Mouse (Mus musculus) thymus, adult 18-20 months (tissue): ENCODE results near the gene Hhipl1.

ENCODE experiments used
- DNase-seq, 2 experiments: peaks; one replicate each; pipeline ENCODE4 v3.0.0; 2022; ENCODE audit warnings: mixed read lengths in 2 of 2

The Hhipl1 gene

DNA sequence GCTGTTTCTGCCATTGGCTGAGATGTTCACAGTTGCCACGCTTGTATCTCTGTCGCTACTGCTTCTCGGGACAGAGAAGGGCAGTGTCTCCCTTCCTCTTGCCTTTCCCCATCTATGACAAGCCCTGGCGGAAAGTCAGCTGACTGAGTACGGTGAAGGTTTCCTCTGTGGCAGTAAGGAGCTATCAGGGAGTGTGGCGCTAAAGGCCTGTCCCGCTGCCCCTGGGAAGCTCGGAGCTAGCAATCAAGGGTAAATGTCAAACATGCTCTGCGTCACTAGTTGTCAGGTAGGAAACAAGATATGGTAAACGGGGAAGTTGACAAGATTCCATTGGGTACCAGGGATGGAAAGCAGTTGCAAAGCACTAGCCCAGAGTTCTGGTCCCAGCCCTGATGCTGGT, 9.7 kb downstream of the Hhipl1 start:
- DNase-seq: no peak

- DNase-seq: no peak
Observed at GRCm38 (mm10) chr12:108316655-108317054, 10.6 kb downstream of the Hhipl1 start.

- DNase-seq: no peak
Observed at GRCm38 (mm10) chr12:108317201-108317738, 11.2 kb downstream of the Hhipl1 start.

DNA sequence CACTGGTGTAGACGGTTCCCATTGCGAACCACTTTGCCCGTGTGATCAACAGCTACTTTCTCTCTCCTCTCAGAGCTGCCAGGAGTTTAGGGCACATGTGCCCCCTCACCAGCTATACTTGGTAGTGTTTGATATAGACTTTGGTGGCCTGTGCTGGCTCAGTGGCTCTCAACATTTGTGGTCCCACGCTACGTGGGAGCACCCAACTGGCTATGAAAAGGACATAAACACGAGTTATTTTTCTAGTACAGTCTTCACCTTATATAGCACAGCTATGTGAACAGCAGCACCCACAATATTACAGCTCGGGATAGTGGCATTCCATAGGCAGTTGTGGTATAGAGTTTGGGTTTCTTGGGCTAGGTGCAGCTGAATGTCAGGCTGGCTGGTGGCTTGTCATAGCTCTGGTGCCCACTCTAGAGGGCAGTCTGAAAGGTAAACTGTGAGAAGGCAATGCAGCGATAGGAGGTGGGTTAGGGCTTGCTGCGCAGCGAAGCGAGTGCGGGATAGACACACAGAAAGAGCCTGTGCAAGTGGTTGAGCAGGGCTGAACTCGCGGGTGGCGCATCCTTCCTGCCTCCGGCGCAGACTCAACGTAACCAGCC, 11.9 kb downstream of the Hhipl1 start:
- no peak for DNase-seq

DNA sequence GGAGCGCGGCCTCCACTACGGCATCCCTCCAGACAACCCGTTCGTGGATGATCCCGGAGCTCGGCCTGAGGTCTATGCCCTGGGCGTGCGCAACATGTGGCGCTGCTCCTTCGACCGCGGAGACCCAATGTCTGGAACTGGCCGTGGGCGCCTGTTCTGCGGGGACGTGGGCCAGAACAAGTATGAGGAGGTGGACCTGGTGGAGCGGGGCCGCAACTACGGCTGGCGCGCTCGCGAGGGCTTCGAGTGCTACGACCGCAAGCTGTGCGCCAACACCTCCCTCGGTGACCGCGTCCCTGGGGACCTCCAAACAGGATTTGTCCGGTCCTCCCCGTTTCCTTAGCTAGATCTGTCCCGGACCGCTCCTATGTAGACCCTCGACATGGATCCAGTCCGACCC, 12.4 kb downstream of the Hhipl1 start:
- no peak for DNase-seq

- DNase-seq: no peak
Observed at GRCm38 (mm10) chr12:108320096-108320495, 14.0 kb downstream of the Hhipl1 start.

DNA sequence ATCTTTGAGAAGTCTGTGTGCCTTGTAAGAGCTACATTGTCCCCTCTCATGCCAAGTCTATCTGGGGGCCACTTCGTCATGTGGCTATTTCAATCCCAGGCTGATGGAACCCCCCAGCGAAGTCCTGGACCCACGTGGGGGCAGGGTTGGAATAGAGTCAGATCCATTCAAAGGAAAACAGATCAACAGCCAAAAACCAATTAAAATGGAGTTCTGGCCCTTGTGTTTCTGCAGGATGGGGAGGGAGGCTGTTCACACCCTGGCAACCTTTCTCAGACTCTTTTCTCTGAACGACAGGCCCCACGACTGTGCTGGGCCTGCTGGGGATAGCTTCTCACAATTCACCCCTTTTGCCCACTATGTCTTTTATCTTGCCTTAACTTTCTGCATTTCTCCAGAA, 20.3 kb downstream of the Hhipl1 start:
- no peak for DNase-seq

DNA sequence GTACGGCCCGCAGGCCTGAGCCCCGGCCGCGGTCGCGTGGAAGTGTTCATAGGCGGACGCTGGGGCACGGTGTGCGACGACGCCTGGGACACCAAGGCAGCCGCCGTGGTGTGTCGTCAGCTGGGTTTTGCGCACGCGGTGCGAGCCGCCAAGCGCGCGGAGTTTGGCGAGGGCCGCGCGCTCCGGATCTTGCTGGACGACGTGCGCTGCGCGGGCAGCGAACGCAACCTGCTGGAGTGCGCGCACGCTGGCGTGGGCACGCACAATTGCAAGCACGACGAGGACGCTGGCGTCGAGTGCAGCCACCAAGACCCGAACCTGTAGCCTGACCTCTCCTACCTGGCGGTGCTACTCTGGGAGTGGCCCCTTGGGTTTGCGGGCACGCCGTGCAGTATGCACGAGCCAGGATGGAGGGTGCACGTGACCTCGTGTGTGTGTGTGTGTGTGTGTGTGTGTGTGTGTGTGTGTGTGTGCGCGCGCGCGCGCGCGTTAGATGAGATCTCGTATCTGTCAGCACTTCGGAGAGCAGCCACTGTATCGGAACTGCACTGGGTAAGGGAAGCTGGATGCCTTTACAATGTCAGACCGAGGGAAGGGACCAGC, 21.9 kb downstream of the Hhipl1 start:
- no peak for DNase-seq

GRCm38 (mm10) chr12:108333056-108333455, 27.0 kb downstream of the Hhipl1 start:
- DNase-seq: peak; percentile 51 to 60

- DNase-seq: peak in 1 of 2 experiments; percentile 16
Observed at GRCm38 (mm10) chr12:108333481-108333882, 27.4 kb downstream of the Hhipl1 start.

GRCm38 (mm10) chr12:108333895-108334445, 27.9 kb downstream of the Hhipl1 start, which contains the start of gene Cyp46a1:
TSS of gene Cyp46a1 (plus strand) at chr12:108334381.
- peak; percentile 87 to 90 for DNase-seq

DNA sequence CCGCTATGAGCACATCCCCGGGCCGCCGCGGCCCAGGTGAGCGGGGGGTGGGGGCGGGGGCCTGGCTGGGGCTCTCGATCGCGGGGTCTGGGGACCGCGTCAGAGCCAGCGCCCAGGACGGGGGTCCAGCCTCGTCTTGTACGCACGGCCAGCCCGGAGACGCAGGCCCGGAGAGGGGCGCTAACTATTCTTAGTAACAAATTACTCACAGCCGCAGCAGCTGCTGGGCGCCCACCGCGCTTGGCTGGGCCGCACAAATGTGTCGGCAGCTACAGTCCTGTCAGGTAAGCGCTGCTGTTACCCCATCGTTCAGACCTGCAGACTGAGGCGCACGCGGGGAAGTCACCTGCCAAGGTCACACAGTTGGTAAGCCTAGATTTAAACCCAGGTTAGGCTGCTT, 28.5 kb downstream of the Hhipl1 start:
- DNase-seq: peak in 1 of 2 experiments; percentile 6

GRCm38 (mm10) chr12:108338572-108339190, 32.6 kb downstream of the Hhipl1 start:
- no peak for DNase-seq

- no peak for DNase-seq
Observed at GRCm38 (mm10) chr12:108348151-108348550, 42.1 kb downstream of the Hhipl1 start.

DNA sequence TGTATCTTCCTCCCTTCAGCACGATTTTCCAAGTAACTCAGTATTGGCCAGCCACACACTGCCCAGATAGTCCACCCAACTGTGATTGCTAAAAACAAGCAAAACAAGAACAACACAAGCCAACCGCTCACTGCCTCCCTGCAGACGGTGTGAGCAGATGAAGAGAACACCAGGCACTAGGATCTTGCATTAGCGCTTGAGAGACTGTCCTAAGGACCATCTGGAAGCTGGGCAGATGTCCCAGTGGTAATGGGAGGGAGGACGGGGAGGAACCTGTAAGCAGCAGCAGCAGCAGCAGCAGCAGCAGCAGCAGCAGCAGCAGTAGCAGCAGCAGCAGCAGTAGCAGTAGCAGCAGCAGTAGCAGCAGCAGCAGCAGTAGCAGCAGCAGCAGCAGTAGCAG, 43.0 kb downstream of the Hhipl1 start:
- DNase-seq: no peak

GRCm38 (mm10) chr12:108350931-108351330, 44.9 kb downstream of the Hhipl1 start:
- DNase-seq: no peak

DNA sequence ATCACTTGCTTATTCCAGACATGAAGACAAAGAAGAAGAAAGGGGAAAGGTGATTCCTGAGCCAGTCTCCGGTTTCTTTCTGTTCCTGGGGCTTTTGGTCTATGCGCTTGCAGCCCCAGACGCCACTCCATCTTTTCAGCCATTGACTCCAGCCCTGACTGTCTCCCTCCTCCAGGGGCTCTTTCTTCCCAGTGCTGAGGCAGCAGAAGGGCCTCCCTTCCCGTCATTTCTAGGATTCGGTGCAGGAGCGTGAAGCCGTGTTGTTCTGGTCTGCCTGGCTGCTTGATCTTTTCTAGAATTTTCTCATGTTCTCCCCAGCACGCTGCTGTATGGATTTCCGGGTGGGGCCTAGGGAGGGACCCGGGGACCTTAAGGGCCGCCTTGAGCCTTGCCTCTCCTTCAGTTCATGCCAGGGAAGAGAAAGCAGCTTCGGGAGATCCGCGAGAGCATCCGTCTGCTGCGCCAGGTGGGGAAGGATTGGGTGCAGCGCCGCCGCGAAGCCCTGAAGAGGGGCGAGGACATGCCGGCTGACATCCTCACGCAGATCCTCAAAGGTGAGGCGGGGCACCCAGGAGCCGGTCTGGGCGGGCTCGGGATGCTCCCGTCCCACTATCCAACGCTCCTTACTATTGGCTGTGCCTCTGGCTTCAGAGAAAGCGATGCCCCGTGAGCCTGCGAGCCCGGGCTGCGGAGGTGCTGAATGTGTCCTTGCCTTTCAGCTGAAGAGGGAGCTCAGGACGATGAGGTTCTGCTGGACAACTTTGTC, 46.5 kb downstream of the Hhipl1 start:
- no peak for DNase-seq

GRCm38 (mm10) chr12:108354284-108354683, 48.2 kb downstream of the Hhipl1 start:
- no peak for DNase-seq

- no peak for DNase-seq
Observed at GRCm38 (mm10) chr12:108355271-108355670, 49.2 kb downstream of the Hhipl1 start.

DNA sequence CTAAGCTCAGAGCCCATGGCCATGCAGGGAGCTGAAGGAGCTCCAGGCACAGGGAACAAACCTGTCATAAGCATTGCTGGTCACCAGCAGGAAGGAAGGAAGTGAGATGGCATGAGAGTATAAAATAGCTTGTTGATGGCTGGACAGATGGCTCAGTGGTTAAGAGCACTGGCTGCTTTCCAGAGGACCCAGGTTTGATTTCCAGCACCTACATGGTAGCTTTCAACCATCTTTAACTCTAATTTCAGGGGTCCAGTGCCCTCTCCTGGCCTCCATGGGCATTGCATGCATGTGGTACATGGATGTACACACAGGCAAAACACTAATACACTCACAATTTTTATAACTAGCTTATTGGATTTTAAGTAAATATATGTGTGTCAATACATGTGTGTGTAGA, 49.9 kb downstream of the Hhipl1 start:
- DNase-seq: no peak

GRCm38 (mm10) chr12:108363796-108364195, 57.7 kb downstream of the Hhipl1 start:
- DNase-seq: peak in 1 of 2 experiments; percentile 12

DNA sequence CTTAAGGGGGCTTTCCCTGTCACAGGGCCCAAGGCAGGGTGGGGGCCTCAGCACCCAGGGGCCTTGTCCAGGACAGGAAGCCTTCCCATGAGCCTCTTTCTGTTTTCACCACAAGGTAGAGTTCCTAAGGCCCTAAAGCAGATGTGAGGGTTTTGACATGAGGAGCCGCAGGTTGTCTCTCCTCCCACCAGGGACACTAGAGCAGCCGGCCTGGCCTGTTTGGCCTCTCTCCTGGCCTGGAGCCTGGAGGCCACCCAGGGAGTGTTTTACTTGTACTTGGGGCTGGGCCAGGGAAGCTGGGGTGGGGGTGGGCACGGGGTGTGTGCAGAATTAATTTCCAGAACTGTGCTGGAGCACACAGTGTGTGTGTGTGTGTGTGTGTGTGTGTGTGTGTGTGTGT, 59.3 kb downstream of the Hhipl1 start:
- DNase-seq: no peak

- DNase-seq: no peak
Observed at GRCm38 (mm10) chr12:108365868-108366267, 59.8 kb downstream of the Hhipl1 start.
